In genomic region chr11:113683957-113684706, GRCm38 (mm10) we compare ENCODE assay signal across 8 mouse cellular contexts. TPM values are rescaled to one million over a fixed set of nuclear protein-coding genes. Genes with fewer than 3 reads are reported as not detected.
A peak's percentile ranks its signal among the peaks of the same experiment; 100 is the strongest.
DNase-seq lines count a peak whose midpoint lies in the region; ATAC-seq lines count a peak whose summit lies in the region.

Fam104a (minus strand) TSS chr11:113684155.
D11Wsu47e (plus strand) TSS chr11:113684412.

- intact Hi-C loops in gastrocnemius, postnatal 14 days (cut with DNase I; ENCODE audit: low total_unique reads) = no loop called here
- intact Hi-C loops in left cerebral cortex, postnatal 10 days (cut with DNase I) = no loop called here

- peak; percentile 89 for ATAC-seq in inflammation-experienced regulatory T-cells, adult 6 months
- peak; percentile 80 for ATAC-seq in megakaryocyte-erythroid progenitor cell, adult 5-6 weeks (replicated peaks; ENCODE audit: low FRiP score, low TSS enrichment, poor library complexity, severe bottlenecking)

- DNase-seq in adipocyte (ENCODE audit: low spot score) = peak; percentile 94
- peak; percentile 96 for DNase-seq in embryo, embryonic 10 days (ENCODE audit: low spot score)
- peak; percentile 95 for DNase-seq in gastrocnemius, postnatal 14 days
- DNase-seq in left cerebral cortex, postnatal 10 days (ENCODE audit: extremely low spot score in 1 of 2, low spot score in 2 of 2) = peak; percentile 89 to 96
- DNase-seq in right cerebral cortex, postnatal 25 days = peak; percentile 96
- DNase-seq in urinary bladder, postnatal 4 days (ENCODE audit: low spot score in 2 of 2) = peak; percentile 92 to 93

RNA-seq across cellular contexts. Expression of gene Fam104a, which starts in this region (rescaled TPM):
- 10 to 100 TPM; 28.4 to 31.3 TPM for total RNA-seq in gastrocnemius, postnatal 14 days (2021)
- 10 to 100 TPM; 11.5 to 20.2 (median 17.3) TPM for polyA plus RNA-seq in inflammation-experienced regulatory T-cells, adult 6 months (2017; shearing (Covaris generic))
- 10 to 100 TPM; 24.2 to 25.0 TPM for total RNA-seq in left cerebral cortex, postnatal 10 days (2021)
- total RNA-seq in megakaryocyte-erythroid progenitor cell, adult 5-6 weeks (2014; fragmentation: Nextera tagmentation) = 17.8 and 20.8 TPM in 2 replicates
- total RNA-seq in megakaryocyte-erythroid progenitor cell, adult 5-6 weeks (2017) = 25.1 and 30.8 TPM in 2 replicates

RNA-seq across cellular contexts. Expression of gene D11Wsu47e, which starts in this region (rescaled TPM):
- total RNA-seq in gastrocnemius, postnatal 14 days (2021) = 1 to 10 TPM; 5.0 to 7.5 TPM
- polyA plus RNA-seq in inflammation-experienced regulatory T-cells, adult 6 months (2017; shearing (Covaris generic)) = 1 to 10 TPM; 6.7 to 8.8 (median 8.0) TPM
- total RNA-seq in left cerebral cortex, postnatal 10 days (2021) = 10 to 100 TPM; 11.8 to 12.1 TPM
- total RNA-seq in megakaryocyte-erythroid progenitor cell, adult 5-6 weeks (2014; fragmentation: Nextera tagmentation) = 21.7 and 23.6 TPM in 2 replicates
- 11.8 and 19.7 TPM in 2 replicates for total RNA-seq in megakaryocyte-erythroid progenitor cell, adult 5-6 weeks (2017)

Comparison
In these comparisons a context has a peak if more than half of its experiments do, and no peak if none do; other contexts are left out.
1. Peak in every context shown above with its lines: DNase-seq and ATAC-seq.